ENCODE assay signal across 9 mouse cellular contexts in genomic region chr8:87835411-87835821, GRCm38 (mm10).
A peak's percentile ranks its signal among the peaks of the same experiment; 100 is the strongest.
DNase-seq lines count a peak whose midpoint lies in the region; ATAC-seq lines count a peak whose summit lies in the region.
"Had no signal": no experiment of that assay in that cellular context is flagged by ENCODE, and none has a peak within 500 bp of the region (broad histone marks: within the 10 kb centered on the region; RNA-seq: fewer than 3 reads in every experiment).

No protein-coding gene starts in this region.

- peak overlapping the region; percentile 93 for H3K27ac ChIP-seq in forebrain, embryonic 10.5 days
- peak overlapping the region; percentile 90 for H3K27ac ChIP-seq in midbrain, embryonic 11.5 days (ENCODE audit: low read depth, low read length)

- peaks cover 90% of the 10 kb centered on the region for H3K4me1 ChIP-seq in forebrain, embryonic 10.5 days
- H3K4me1 ChIP-seq in midbrain, embryonic 11.5 days (ENCODE audit: control insufficient read depth, insufficient read depth, low read length), result peaks cover 82% of the 10 kb centered on the region

- H3K9ac ChIP-seq in midbrain, embryonic 11.5 days (ENCODE audit: low read length), result peak overlapping the region; percentile 50

- intact Hi-C loops in left cerebral cortex, postnatal 10 days (cut with DNase I), result no loop called here

- no peaks in the 10 kb centered on the region for H3K9me3 ChIP-seq in forebrain, embryonic 10.5 days
- no peaks in the 10 kb centered on the region for H3K9me3 ChIP-seq in midbrain, embryonic 11.5 days (ENCODE audit: control insufficient read depth, low read length)

- peak; percentile 72 for DNase-seq in embryo, embryonic 10.5 days (ENCODE audit: low spot score)
- peak; percentile 42 for DNase-seq in forebrain, embryonic 10.5 days (ENCODE audit: extremely low spot score, low spot score)
- DNase-seq in heart, postnatal 4 days, result peak; percentile 40
- peak; percentile 94 for DNase-seq in midbrain, embryonic 11.5 days (ENCODE audit: low spot score, missing footprints)
- no peak for DNase-seq in left cerebral cortex, postnatal 10 days (ENCODE audit: extremely low spot score in 1 of 2, low spot score in 2 of 2)
- no peak for DNase-seq in urinary bladder, adult 2 months (ENCODE audit: low spot score)
- no peak for DNase-seq in cerebellum, postnatal 4 days (ENCODE audit: low spot score in 2 of 2)
- DNase-seq in right cerebral cortex, postnatal 4 days, result no peak

- ATAC-seq in midbrain, embryonic 11.5 days (ENCODE audit: low FRiP score), result no peak

- peak overlapping the region; percentile 41 for H3K4me3 ChIP-seq in forebrain, embryonic 10.5 days
- H3K4me3 ChIP-seq in midbrain, embryonic 11.5 days (ENCODE audit: low read depth, low read length), result no peak overlapping the region
- H3K4me3 ChIP-seq: myocyte had no signal

- H3K4me2 ChIP-seq in midbrain, embryonic 11.5 days, result peak overlapping the region; percentile 14

- no peaks in the 10 kb centered on the region for H3K27me3 ChIP-seq in forebrain, embryonic 10.5 days (ENCODE audit: poor library complexity, severe bottlenecking)
- no peaks in the 10 kb centered on the region for H3K27me3 ChIP-seq in midbrain, embryonic 11.5 days (ENCODE audit: control insufficient read depth, insufficient read depth, low read length)

- WGBS in forebrain, embryonic 10.5 days, result 2% methylated on average over 11 of the region's 11 CpGs
- WGBS in midbrain, embryonic 11.5 days, result 1% methylated on average over 11 of the region's 11 CpGs

- H3K36me3 ChIP-seq in forebrain, embryonic 10.5 days (replicated peaks), result peaks cover 17% of the 10 kb centered on the region
- H3K36me3 ChIP-seq in midbrain, embryonic 11.5 days (ENCODE audit: control insufficient read depth, insufficient read depth, low read length), result no peaks in the 10 kb centered on the region

Comparison
In these comparisons a context has a peak if more than half of its experiments do, and no peak if none do; other contexts are left out.
1. DNase-seq: peak in embryo, embryonic 10.5 days (single experiment), forebrain, embryonic 10.5 days (single experiment), heart, postnatal 4 days (single experiment) and midbrain, embryonic 11.5 days (single experiment); none in left cerebral cortex, postnatal 10 days (0 of 2), urinary bladder, adult 2 months (single experiment), cerebellum, postnatal 4 days (0 of 2) and right cerebral cortex, postnatal 4 days (single experiment).